ENCODE assay signal across 23 mouse cellular contexts in the genomic region with DNA sequence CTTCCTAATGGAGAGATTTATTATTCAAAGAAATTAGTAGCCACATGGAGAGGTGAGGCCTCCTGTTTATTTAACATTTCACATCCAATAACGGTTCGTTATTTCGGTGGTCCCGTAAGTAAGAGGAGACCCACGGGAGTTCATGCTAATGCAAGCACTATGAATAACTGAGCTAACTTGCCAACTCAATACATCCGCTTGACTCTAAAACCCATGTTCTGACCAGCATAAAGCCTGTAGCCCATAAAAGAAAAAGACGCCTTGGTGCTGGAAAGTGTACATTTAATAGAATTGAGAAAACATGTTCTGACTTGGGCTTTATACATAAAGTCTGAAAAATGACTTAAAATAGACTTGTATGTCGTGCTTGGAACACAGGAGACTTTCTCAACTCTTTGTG.
"Had no signal": no experiment of that assay in that cellular context is flagged by ENCODE, and none has a peak within 500 bp of the region (broad histone marks: within the 10 kb centered on the region; RNA-seq: fewer than 3 reads in every experiment).

No protein-coding gene starts in this region.

- H3K27me3 ChIP-seq: limb, embryonic 15.5 days; liver, embryonic 12.5 days; liver, embryonic 13.5 days; liver, embryonic 15.5 days; lung, embryonic 15.5 days; megakaryocyte, embryonic 14.5 days; midbrain, embryonic 12.5 days; midbrain, embryonic 13.5 days; midbrain, embryonic 15.5 days; neural tube, embryonic 12.5 days had no signal

- H3K27ac ChIP-seq: left cerebral cortex, adult 2 months; limb, embryonic 15.5 days; liver, embryonic 12.5 days; liver, embryonic 13.5 days; liver, embryonic 14.5 days; liver, embryonic 15.5 days; lung, embryonic 15.5 days; macrophage; midbrain, embryonic 10.5 days; midbrain, embryonic 12.5 days; midbrain, embryonic 13.5 days; midbrain, embryonic 15.5 days; neural tube, embryonic 12.5 days had no signal

- H3K4me1 ChIP-seq: limb, embryonic 15.5 days; liver, embryonic 12.5 days; liver, embryonic 13.5 days; liver, embryonic 15.5 days; lung, embryonic 15.5 days; megakaryocyte, embryonic 14.5 days; midbrain, embryonic 10.5 days; midbrain, embryonic 12.5 days; midbrain, embryonic 13.5 days; midbrain, embryonic 15.5 days; neural tube, embryonic 12.5 days had no signal

- H3K4me2 ChIP-seq: limb, embryonic 15.5 days; liver, embryonic 11.5 days; liver, embryonic 12.5 days; liver, embryonic 13.5 days; liver, embryonic 15.5 days; lung, embryonic 14.5 days; lung, embryonic 15.5 days; midbrain, embryonic 11.5 days; midbrain, embryonic 12.5 days; midbrain, embryonic 13.5 days; midbrain, embryonic 15.5 days; neural tube, embryonic 12.5 days had no signal

- H3K4me3 ChIP-seq: left cerebral cortex, adult 2 months; limb, embryonic 15.5 days; liver, embryonic 12.5 days; liver, embryonic 13.5 days; liver, embryonic 15.5 days; lung, embryonic 15.5 days; megakaryocyte, embryonic 14.5 days; midbrain, embryonic 10.5 days; midbrain, embryonic 12.5 days; midbrain, embryonic 13.5 days; midbrain, embryonic 15.5 days; myocyte; neural tube, embryonic 12.5 days had no signal

- DNase-seq: liver, embryonic 13.5 days; lung, adult 18-20 months; lung, adult 2 months had no signal

- H3K9me3 ChIP-seq: limb, embryonic 15.5 days; liver, embryonic 12.5 days; liver, embryonic 13.5 days; liver, embryonic 15.5 days; lung, embryonic 15.5 days; midbrain, embryonic 10.5 days; midbrain, embryonic 12.5 days; midbrain, embryonic 13.5 days; midbrain, embryonic 15.5 days; neural tube, embryonic 12.5 days had no signal

- H3K9ac ChIP-seq: limb, embryonic 15.5 days; liver, embryonic 12.5 days; liver, embryonic 13.5 days; liver, embryonic 14.5 days; liver, embryonic 15.5 days; liver, postnatal 0 days; lung, embryonic 14.5 days; lung, embryonic 15.5 days; midbrain, embryonic 12.5 days; midbrain, embryonic 13.5 days; midbrain, embryonic 15.5 days; neural tube, embryonic 12.5 days had no signal

- H3K36me3 ChIP-seq: limb, embryonic 15.5 days; liver, embryonic 12.5 days; liver, embryonic 13.5 days; liver, embryonic 15.5 days; lung, embryonic 15.5 days; midbrain, embryonic 10.5 days; midbrain, embryonic 12.5 days; midbrain, embryonic 13.5 days; midbrain, embryonic 15.5 days; neural tube, embryonic 12.5 days had no signal

- ATAC-seq: liver, postnatal 0 days; lung, postnatal 0 days; midbrain, embryonic 13.5 days; midbrain, embryonic 15.5 days; midbrain, embryonic 16.5 days had no signal
